Mouse (Mus musculus) lung, postnatal 0 days (tissue): Measurements from ENCODE around the gene Zfand3. TPM values are rescaled to one million over a fixed set of nuclear protein-coding genes. Genes with fewer than 3 reads are reported as not detected.

Source experiments
- ATAC-seq: fragments of 200-750 bp; cut with Nextera tagmentation; 2 replicates; pipeline ENCODE4 v1.8.0; 2017; ENCODE audit warnings: moderate library complexity
- DNase-seq: peaks from one replicate; pipeline ENCODE4 v3.0.0-alpha.2; 2016; ENCODE audit warnings: low spot score
- H3K27ac ChIP-seq: fragments of 300-500 bp; sonication (generic); 2 replicates; pipeline ENCODE4 v1.5.1; 2014; ENCODE audit warnings: antibody characterized with exemption, mild to moderate bottlenecking, low read length, mixed read lengths
- H3K27me3 ChIP-seq: fragments of 300-500 bp; sonication (generic); replicated peaks from 2 replicates; pipeline ENCODE4 v1.6.1; 2014; ENCODE audit warnings: low read length, mixed read lengths; ENCODE audit not compliant: insufficient read depth
- H3K36me3 ChIP-seq: fragments of 300-500 bp; sonication (generic); 2 replicates; pipeline ENCODE4 v1.6.1; 2014; ENCODE audit warnings: low read length, mixed read lengths; ENCODE audit not compliant: insufficient read depth
- H3K4me1 ChIP-seq: fragments of 300-500 bp; sonication (generic); 2 replicates; pipeline ENCODE4 v1.6.1; 2014; ENCODE audit warnings: antibody characterized with exemption, low read depth, low read length, mixed read lengths; ENCODE audit not compliant: insufficient read depth
- H3K4me2 ChIP-seq: fragments of 300-500 bp; sonication (generic); replicated peaks from 2 replicates; pipeline ENCODE4 v1.6.1; 2014; ENCODE audit warnings: low read depth, mild to moderate bottlenecking, low read length, moderate library complexity, mixed read lengths
- H3K4me3 ChIP-seq: fragments of 300-500 bp; sonication (generic); 2 replicates; pipeline ENCODE4 v1.5.1; 2014; ENCODE audit warnings: low read depth, low read length
- H3K9ac ChIP-seq: fragments of 300-500 bp; sonication (generic); replicated peaks from 2 replicates; pipeline ENCODE4 v1.6.1; 2014; ENCODE audit warnings: low read depth, mild to moderate bottlenecking
- H3K9me3 ChIP-seq: fragments of 300-500 bp; sonication (generic); 2 replicates; pipeline ENCODE4 v1.6.1; 2016; ENCODE audit warnings: low read length, mixed read lengths
- CTCF ChIP-seq: IDR thresholded peaks from 2 replicates; pipeline ENCODE4 v1.5.1; 2016; ENCODE audit warnings: antibody characterized with exemption, mild to moderate bottlenecking
- EP300 ChIP-seq: IDR thresholded peaks from 2 replicates; pipeline ENCODE4 v1.6.1; 2016; ENCODE audit warnings: antibody characterized with exemption, mild to moderate bottlenecking, control low read depth
- WGBS: fragments of 180-500 bp; shearing (Covaris S2); extraction: QIAGEN DNeasy Blood & Tissue Kit; methylation state at CpG from one replicate; pipeline ENCODE4 v1.1.7; 2014; 5-methylcytosine and 5-hydroxymethylcytosine counted together
- polyA plus RNA-seq: library from polyadenylated mRNA; unstranded; fragments of >200 nt; fragmentation: Nextera tagmentation; extraction: Ambion mirVana; gene quantifications from 2 replicates; pipeline ENCODE4 v1.2.1, GENCODE M21; 2015

Zfand3 gene
- polyA plus RNA-seq, 1 experiment from 2014 or later, result 52.1 TPM

- no peak overlapping the region for H3K9ac ChIP-seq
- H3K4me1 ChIP-seq, result no peaks in the 10 kb centered on the region
- no peak overlapping the region for H3K4me2 ChIP-seq
- 82% methylated on average over 6 of the region's 7 CpGs for WGBS
- DNase-seq, result no peak
- TF ChIP-seq CTCF (no peak), EP300 (no peak)
- H3K27me3 ChIP-seq, result no peaks in the 10 kb centered on the region
- no peaks in the 10 kb centered on the region for H3K9me3 ChIP-seq
- no peak overlapping the region for H3K4me3 ChIP-seq
- no peak overlapping the region for H3K27ac ChIP-seq
- no peak for ATAC-seq
- no peaks in the 10 kb centered on the region for H3K36me3 ChIP-seq
Observed at GRCm38 (mm10) chr17:30086695-30087094, 82.2 kb downstream of the Zfand3 start.

- H3K9me3 ChIP-seq, result no peaks in the 10 kb centered on the region
- WGBS, result 96% methylated on average over 3 of the region's 3 CpGs
- no peak overlapping the region for H3K4me3 ChIP-seq
- no peaks in the 10 kb centered on the region for H3K36me3 ChIP-seq
- DNase-seq, result no peak
- H3K27ac ChIP-seq, result no peak overlapping the region
- TF ChIP-seq CTCF (no peak), EP300 (no peak)
- no peak overlapping the region for H3K4me2 ChIP-seq
- ATAC-seq, result no peak
- H3K9ac ChIP-seq, result no peak overlapping the region
- H3K27me3 ChIP-seq, result no peaks in the 10 kb centered on the region
- H3K4me1 ChIP-seq, result no peaks in the 10 kb centered on the region
Observed at GRCm38 (mm10) chr17:30088431-30088830, 83.9 kb downstream of the Zfand3 start.

GRCm38 (mm10) chr17:30090416-30090815, 85.9 kb downstream of the Zfand3 start:
- Histone ChIP-seq H3K4me3 (no peak overlapping the region), H3K27me3 (no peaks in the 10 kb centered on the region), H3K9ac (no peak overlapping the region), H3K4me2 (no peak overlapping the region), H3K27ac (no peak overlapping the region), H3K36me3 (no peaks in the 10 kb centered on the region), H3K4me1 (no peaks in the 10 kb centered on the region), H3K9me3 (no peaks in the 10 kb centered on the region)
- no peak for DNase-seq
- TF ChIP-seq EP300, result no peak
- no peak for TF ChIP-seq CTCF
- no peak for ATAC-seq
- WGBS, result 63% methylated on average over 3 of the region's 3 CpGs

- Histone ChIP-seq H3K9me3 (no peaks in the 10 kb centered on the region), H3K4me2 (no peak overlapping the region), H3K36me3 (no peaks in the 10 kb centered on the region), H3K4me1 (no peaks in the 10 kb centered on the region; the same call in 1 of the 2 replicates), H3K9ac (no peak overlapping the region), H3K27ac (no peak overlapping the region), H3K27me3 (no peaks in the 10 kb centered on the region), H3K4me3 (no peak overlapping the region)
- DNase-seq, result no peak
- ATAC-seq, result no peak
- TF ChIP-seq CTCF, result no peak
- no peak for TF ChIP-seq EP300
- WGBS, result 77% methylated on average over 2 of the region's 2 CpGs
Observed at GRCm38 (mm10) chr17:30093148-30093749, 88.7 kb downstream of the Zfand3 start.

- WGBS, result 68% methylated on average over 5 of the region's 5 CpGs
- no peak for DNase-seq
- Histone ChIP-seq H3K27ac (no peak overlapping the region), H3K4me3 (no peak overlapping the region), H3K9me3 (no peaks in the 10 kb centered on the region), H3K4me1 (no peaks in the 10 kb centered on the region; the same call in 1 of the 2 replicates), H3K36me3 (no peaks in the 10 kb centered on the region), H3K9ac (no peak overlapping the region), H3K4me2 (no peak overlapping the region), H3K27me3 (no peaks in the 10 kb centered on the region)
- ATAC-seq, result no peak
- TF ChIP-seq CTCF, result no peak
- no peak for TF ChIP-seq EP300
Observed at GRCm38 (mm10) chr17:30097156-30097555, 92.6 kb downstream of the Zfand3 start.

GRCm38 (mm10) chr17:30097677-30098076, 93.1 kb downstream of the Zfand3 start:
- H3K4me2 ChIP-seq, result no peak overlapping the region
- no peak for TF ChIP-seq CTCF
- TF ChIP-seq EP300, result no peak
- 55% methylated on average over 4 of the region's 4 CpGs for WGBS
- H3K27me3 ChIP-seq, result no peaks in the 10 kb centered on the region
- H3K27ac ChIP-seq, result no peak overlapping the region
- H3K4me3 ChIP-seq, result no peak overlapping the region
- ATAC-seq, result no peak
- no peaks in the 10 kb centered on the region for H3K36me3 ChIP-seq
- DNase-seq, result no peak
- no peaks in the 10 kb centered on the region; the same call in 1 of the 2 replicates for H3K4me1 ChIP-seq
- no peaks in the 10 kb centered on the region for H3K9me3 ChIP-seq
- no peak overlapping the region for H3K9ac ChIP-seq

- no peak for TF ChIP-seq CTCF
- no peak for TF ChIP-seq EP300
- DNase-seq (no peak), ATAC-seq (no peak)
- no peaks in the 10 kb centered on the region for H3K27me3 ChIP-seq
- no peak overlapping the region for H3K4me2 ChIP-seq
- no peak overlapping the region for H3K9ac ChIP-seq
- H3K36me3 ChIP-seq, result no peaks in the 10 kb centered on the region
- no peaks in the 10 kb centered on the region for H3K9me3 ChIP-seq
- 66% methylated on average over 2 of the region's 2 CpGs for WGBS
- H3K4me3 ChIP-seq, result no peak overlapping the region
- no peaks in the 10 kb centered on the region; the same call in 1 of the 2 replicates for H3K4me1 ChIP-seq
- H3K27ac ChIP-seq, result no peak overlapping the region
Observed at GRCm38 (mm10) chr17:30099670-30100069, 95.1 kb downstream of the Zfand3 start.
